In genomic region chr4:155841003-155841454, GRCm38 (mm10) we compare ENCODE assay signal across 8 mouse cellular contexts. TPM values are rescaled to one million over a fixed set of nuclear protein-coding genes. Genes with fewer than 3 reads are reported as not detected.
DNase-seq lines count a peak whose midpoint lies in the region; ATAC-seq and TF ChIP-seq lines count a peak whose summit lies in the region.

No protein-coding gene starts in this region.

- peak; percentile 58 for ATAC-seq in forebrain, embryonic 13.5 days
- ATAC-seq in hematopoietic stem cell, adult 5-6 weeks (replicated peaks in 1 of 2; ENCODE audit: insufficient read depth in 1 of 2, low FRiP score in 2 of 2, low TSS enrichment in 1 of 2, low read depth in 1 of 2, poor library complexity in 2 of 2, severe bottlenecking in 2 of 2) = peak; percentile 63 to 68
- ATAC-seq in limb, embryonic 12.5 days (ENCODE audit: insufficient number of reproducible peaks, insufficient read depth, low FRiP score, low TSS enrichment, low read depth) = peak; percentile 21; the same call in 1 of the 2 replicates
- ATAC-seq in midbrain, embryonic 11.5 days (ENCODE audit: low FRiP score) = peak; percentile 54
- ATAC-seq in stomach, embryonic 15.5 days (ENCODE audit: insufficient read depth, low FRiP score, low read depth) = peak; percentile 68

- peak overlapping the region; percentile 62 for H3K4me2 ChIP-seq in forebrain, embryonic 13.5 days
- peak overlapping the region; percentile 98 for H3K4me2 ChIP-seq in limb, embryonic 12.5 days
- peak overlapping the region; percentile 76 for H3K4me2 ChIP-seq in midbrain, embryonic 11.5 days
- H3K4me2 ChIP-seq in stomach, embryonic 15.5 days = peak overlapping the region; percentile 88

- no peaks in the 10 kb centered on the region for H3K9me3 ChIP-seq in MEL (replicated peaks; ENCODE audit: insufficient read depth, low read length)
- H3K9me3 ChIP-seq in forebrain, embryonic 13.5 days (replicated peaks) = no peaks in the 10 kb centered on the region
- no peaks in the 10 kb centered on the region for H3K9me3 ChIP-seq in limb, embryonic 12.5 days
- no peaks in the 10 kb centered on the region for H3K9me3 ChIP-seq in midbrain, embryonic 11.5 days (ENCODE audit: control insufficient read depth, low read length)
- H3K9me3 ChIP-seq in stomach, embryonic 15.5 days = no peaks in the 10 kb centered on the region

- H3K9ac ChIP-seq in MEL (ENCODE audit: control insufficient read depth, low read depth, low read length, poor library complexity, severe bottlenecking) = peak overlapping the region; percentile 83
- peak overlapping the region; percentile 54 for H3K9ac ChIP-seq in forebrain, embryonic 13.5 days
- H3K9ac ChIP-seq in limb, embryonic 12.5 days (replicated peaks) = peak overlapping the region; percentile 59
- H3K9ac ChIP-seq in midbrain, embryonic 11.5 days (ENCODE audit: low read length) = peak overlapping the region; percentile 73
- H3K9ac ChIP-seq in stomach, embryonic 15.5 days = peak overlapping the region; percentile 42

- H3K36me3 ChIP-seq in MEL (ENCODE audit: control insufficient read depth in 1 of 2, insufficient read depth in 2 of 2, low read length in 2 of 2) = no peaks in the 10 kb centered on the region; a peak in 1 of 4 replicates
- no peaks in the 10 kb centered on the region for H3K36me3 ChIP-seq in forebrain, embryonic 13.5 days (ENCODE audit: poor library complexity, severe bottlenecking)
- peaks cover 25% of the 10 kb centered on the region for H3K36me3 ChIP-seq in limb, embryonic 12.5 days
- H3K36me3 ChIP-seq in midbrain, embryonic 11.5 days (ENCODE audit: control insufficient read depth, insufficient read depth, low read length) = no peaks in the 10 kb centered on the region
- H3K36me3 ChIP-seq in stomach, embryonic 15.5 days = 0 out of 2 replicates have a peak, but pooled peaks cover 3% of the 10 kb centered on the region

- WGBS in bone marrow, adult 2 months = under 1% methylated on average over 32 of the region's 32 CpGs
- WGBS in forebrain, embryonic 13.5 days = under 1% methylated on average over 32 of the region's 32 CpGs
- under 1% methylated on average over 32 of the region's 32 CpGs for WGBS in limb, embryonic 12.5 days
- WGBS in midbrain, embryonic 11.5 days = under 1% methylated on average over 32 of the region's 32 CpGs
- whole genome bisulfite sequencing in stomach, embryonic 15.5 days = under 1% methylated on average over 32 of the region's 32 CpGs

- peak in 2 of 3 experiments; percentile 40 to 45; a peak in 3 of 6 replicates for TF ChIP-seq CTCF in MEL (IDR thresholded peaks at IDR 0.05 in 2 of 3, conservative IDR thresholded peaks at IDR 0.05 in 1 of 3; ENCODE audit: control insufficient read depth in 1 of 3, insufficient read depth in 1 of 3, low read depth in 2 of 3, low read length in 3 of 3, poor library complexity in 1 of 3, severe bottlenecking in 1 of 3)
- TF ChIP-seq CTCF in bone marrow, adult 2 months (IDR thresholded peaks at IDR 0.05; ENCODE audit: control insufficient read depth, insufficient read depth, low read length) = peak; percentile 45; the same call in 1 of the 2 replicates

- H3K4me3 ChIP-seq in MEL (ENCODE audit: control insufficient read depth in 1 of 2, insufficient read depth in 1 of 2, low read depth in 2 of 2, low read length in 2 of 2) = peak overlapping the region; percentile 78 to 91
- H3K4me3 ChIP-seq in bone marrow, adult 2 months (replicated peaks; ENCODE audit: control insufficient read depth, low read depth, low read length) = peak overlapping the region; percentile 57
- H3K4me3 ChIP-seq in forebrain, embryonic 13.5 days = peak overlapping the region; percentile 36
- H3K4me3 ChIP-seq in limb, embryonic 12.5 days (replicated peaks) = peak overlapping the region; percentile 52
- peak overlapping the region; percentile 39 for H3K4me3 ChIP-seq in midbrain, embryonic 11.5 days (ENCODE audit: low read depth, low read length)
- peak overlapping the region; percentile 54 for H3K4me3 ChIP-seq in stomach, embryonic 15.5 days (replicated peaks)

- H3K27ac ChIP-seq in MEL (ENCODE audit: control insufficient read depth, low read depth, low read length) = peak overlapping the region; percentile 38; the same call in 1 of the 2 replicates
- H3K27ac ChIP-seq in bone marrow, adult 2 months (ENCODE audit: control insufficient read depth, insufficient read depth, low read depth, low read length, poor library complexity) = peak overlapping the region; percentile 3; the same call in 1 of the 2 replicates
- no peak overlapping the region for H3K27ac ChIP-seq in forebrain, embryonic 13.5 days
- H3K27ac ChIP-seq in limb, embryonic 12.5 days = peak overlapping the region; percentile 62; the same call in 1 of the 2 replicates
- no peak overlapping the region for H3K27ac ChIP-seq in midbrain, embryonic 11.5 days (ENCODE audit: low read depth, low read length)
- H3K27ac ChIP-seq in stomach, embryonic 15.5 days = peak overlapping the region; percentile 96; the same call in 1 of the 2 replicates

- TF ChIP-seq RAD21 in MEL (IDR thresholded peaks at IDR 0.05; ENCODE audit: low read depth, low read length) = no peak

- peak; percentile 43 to 64; a peak in 1 of 4 replicates for TF ChIP-seq POLR2A in MEL (IDR thresholded peaks at IDR 0.05; ENCODE audit: control insufficient read depth in 1 of 2, insufficient read depth in 1 of 2, low read depth in 1 of 2, low read length in 2 of 2, poor library complexity in 1 of 2)
- TF ChIP-seq POLR2A in bone marrow, adult 2 months (IDR thresholded peaks at IDR 0.05; ENCODE audit: borderline replicate concordance, control insufficient read depth, low read depth, low read length) = peak; percentile 41; the same call in 1 of the 2 replicates

- H3K4me1 ChIP-seq in MEL (ENCODE audit: control insufficient read depth in 1 of 2, insufficient read depth in 2 of 2, low read length in 2 of 2) = 0 out of 4 replicates have a peak, but pooled peaks cover 0 to 3% of the 10 kb centered on the region in 2 experiments
- peaks cover 1% of the 10 kb centered on the region; the same call in 1 of the 2 replicates for H3K4me1 ChIP-seq in bone marrow, adult 2 months (ENCODE audit: control insufficient read depth, insufficient read depth, low read length)
- peaks cover 25% of the 10 kb centered on the region for H3K4me1 ChIP-seq in forebrain, embryonic 13.5 days
- H3K4me1 ChIP-seq in limb, embryonic 12.5 days (replicated peaks) = peaks cover 30% of the 10 kb centered on the region
- peaks cover 22% of the 10 kb centered on the region for H3K4me1 ChIP-seq in midbrain, embryonic 11.5 days (ENCODE audit: control insufficient read depth, insufficient read depth, low read length)
- peaks cover 40% of the 10 kb centered on the region for H3K4me1 ChIP-seq in stomach, embryonic 15.5 days

- peak; percentile 93 for DNase-seq in MEL (ENCODE audit: low read depth, low spot score)
- DNase-seq in midbrain, embryonic 11.5 days (ENCODE audit: low spot score, missing footprints) = peak; percentile 92
- no peak for DNase-seq in layer of hippocampus, adult 9-10 months (ENCODE audit: low spot score)

- H3K79me2 ChIP-seq in MEL (ENCODE audit: control insufficient read depth, insufficient read depth, low read length, poor library complexity) = peaks cover 2% of the 10 kb centered on the region; the same call in 1 of the 2 replicates

- TF ChIP-seq EP300 in MEL (IDR thresholded peaks at IDR 0.05; ENCODE audit: low read depth in 1 of 2, low read length in 2 of 2) = no peak

- H3K27me3 ChIP-seq in MEL (ENCODE audit: control insufficient read depth in 1 of 2, insufficient read depth in 2 of 2, low read length in 2 of 2) = no peaks in the 10 kb centered on the region
- peaks cover 15% of the 10 kb centered on the region for H3K27me3 ChIP-seq in forebrain, embryonic 13.5 days
- H3K27me3 ChIP-seq in limb, embryonic 12.5 days = peaks cover 8% of the 10 kb centered on the region; the same call in 1 of the 2 replicates
- H3K27me3 ChIP-seq in midbrain, embryonic 11.5 days (ENCODE audit: control insufficient read depth, insufficient read depth, low read length) = peaks cover 7% of the 10 kb centered on the region; the same call in 1 of the 2 replicates
- H3K27me3 ChIP-seq in stomach, embryonic 15.5 days (replicated peaks) = no peaks in the 10 kb centered on the region

RNA-seq across cellular contexts. Expression of gene Mxra8, which starts 1.5 kb away (rescaled TPM):
- not detected in 2 replicates for total RNA-seq in MEL (2012; rRNA removed)
- under 1 TPM in 1 of 2 experiments, not detected in 1; 0.46 TPM for polyA plus RNA-seq in MEL (2012; ENCODE audit: insufficient read depth in 1 of 2, insufficient read length in 2 of 2, low read depth in 1 of 2, low replicate concordance in 2 of 2, missing spikeins in 1 of 2)
- 8.1 and 12.4 TPM in 2 replicates for polyA plus RNA-seq in bone marrow, adult 2 months (2011; ENCODE audit: insufficient read depth, insufficient read length, low replicate concordance, missing spikeins)
- polyA plus RNA-seq in forebrain, embryonic 13.5 days (2015; fragmentation: Nextera tagmentation; extraction: Ambion mirVana) = 15.6 and 17.1 TPM in 2 replicates
- 1.4 and 13.4 TPM in 2 replicates for total RNA-seq in hematopoietic stem cell, adult 5-6 weeks (2017)
- 44.9 and 62.1 TPM in 2 replicates for polyA plus RNA-seq in limb, embryonic 12.5 days (2016; fragmentation: Nextera tagmentation; extraction: Ambion mirVana)
- polyA plus RNA-seq in midbrain, embryonic 11.5 days (2014; fragmentation: Nextera tagmentation; extraction: Ambion mirVana) = 37.7 and 41.9 TPM in 2 replicates
- 110 and 121 TPM in 2 replicates for polyA plus RNA-seq in stomach, embryonic 15.5 days (2015; fragmentation: Nextera tagmentation; extraction: Ambion mirVana)

RNA-seq across cellular contexts. Expression of gene Dvl1, which starts 6.2 kb away (rescaled TPM):
- 43.4 and 56.8 TPM in 2 replicates for total RNA-seq in MEL (2012; rRNA removed)
- 10 to 100 TPM in 1 of 2 experiments, not detected in 1; 60.3 TPM for polyA plus RNA-seq in MEL (2012; ENCODE audit: insufficient read depth in 1 of 2, insufficient read length in 2 of 2, low read depth in 1 of 2, low replicate concordance in 2 of 2, missing spikeins in 1 of 2)
- 21.0 and 50.2 TPM in 2 replicates for polyA plus RNA-seq in bone marrow, adult 2 months (2011; ENCODE audit: insufficient read depth, insufficient read length, low replicate concordance, missing spikeins)
- 7.2 and 7.6 TPM in 2 replicates for polyA plus RNA-seq in forebrain, embryonic 13.5 days (2015; fragmentation: Nextera tagmentation; extraction: Ambion mirVana)
- 21.0 and 23.8 TPM in 2 replicates for total RNA-seq in hematopoietic stem cell, adult 5-6 weeks (2017)
- polyA plus RNA-seq in limb, embryonic 12.5 days (2016; fragmentation: Nextera tagmentation; extraction: Ambion mirVana) = 5.5 and 14.7 TPM in 2 replicates
- polyA plus RNA-seq in midbrain, embryonic 11.5 days (2014; fragmentation: Nextera tagmentation; extraction: Ambion mirVana) = 8.6 and 10.7 TPM in 2 replicates
- polyA plus RNA-seq in stomach, embryonic 15.5 days (2015; fragmentation: Nextera tagmentation; extraction: Ambion mirVana) = 13.7 and 16.0 TPM in 2 replicates

RNA-seq across cellular contexts. Expression of gene Aurkaip1, which starts 10.0 kb away (rescaled TPM):
- total RNA-seq in MEL (2012; rRNA removed) = 153 and 166 TPM in 2 replicates
- 100 to 1,000 TPM in 1 of 2 experiments, not detected in 1; 203 TPM for polyA plus RNA-seq in MEL (2012; ENCODE audit: insufficient read depth in 1 of 2, insufficient read length in 2 of 2, low read depth in 1 of 2, low replicate concordance in 2 of 2, missing spikeins in 1 of 2)
- polyA plus RNA-seq in bone marrow, adult 2 months (2011; ENCODE audit: insufficient read depth, insufficient read length, low replicate concordance, missing spikeins) = 53.9 and 114 TPM in 2 replicates
- 147 and 151 TPM in 2 replicates for polyA plus RNA-seq in forebrain, embryonic 13.5 days (2015; fragmentation: Nextera tagmentation; extraction: Ambion mirVana)
- total RNA-seq in hematopoietic stem cell, adult 5-6 weeks (2017) = 93.5 and 114 TPM in 2 replicates
- polyA plus RNA-seq in limb, embryonic 12.5 days (2016; fragmentation: Nextera tagmentation; extraction: Ambion mirVana) = 146 and 151 TPM in 2 replicates
- polyA plus RNA-seq in midbrain, embryonic 11.5 days (2014; fragmentation: Nextera tagmentation; extraction: Ambion mirVana) = 113 and 128 TPM in 2 replicates
- 138 and 157 TPM in 2 replicates for polyA plus RNA-seq in stomach, embryonic 15.5 days (2015; fragmentation: Nextera tagmentation; extraction: Ambion mirVana)

RNA-seq across cellular contexts. Expression of gene Tas1r3, which starts 22.1 kb away (rescaled TPM):
- 0.52 and 0.62 TPM in 2 replicates for total RNA-seq in MEL (2012; rRNA removed)
- 10 to 100 TPM in 1 of 2 experiments, 1 to 10 TPM in 1; 1.1 to 54.9 TPM for polyA plus RNA-seq in MEL (2012; ENCODE audit: insufficient read depth in 1 of 2, insufficient read length in 2 of 2, low read depth in 1 of 2, low replicate concordance in 2 of 2, missing spikeins in 1 of 2)
- 0.42 TPM in 1 of 2 replicates, not detected in the other for polyA plus RNA-seq in bone marrow, adult 2 months (2011; ENCODE audit: insufficient read depth, insufficient read length, low replicate concordance, missing spikeins)
- 0.58 and 0.72 TPM in 2 replicates for polyA plus RNA-seq in forebrain, embryonic 13.5 days (2015; fragmentation: Nextera tagmentation; extraction: Ambion mirVana)
- total RNA-seq in hematopoietic stem cell, adult 5-6 weeks (2017) = 0.45 and 0.75 TPM in 2 replicates
- 0.39 and 0.74 TPM in 2 replicates for polyA plus RNA-seq in limb, embryonic 12.5 days (2016; fragmentation: Nextera tagmentation; extraction: Ambion mirVana)
- 0.34 and 0.59 TPM in 2 replicates for polyA plus RNA-seq in midbrain, embryonic 11.5 days (2014; fragmentation: Nextera tagmentation; extraction: Ambion mirVana)
- polyA plus RNA-seq in stomach, embryonic 15.5 days (2015; fragmentation: Nextera tagmentation; extraction: Ambion mirVana) = 0.30 and 0.50 TPM in 2 replicates

RNA-seq across cellular contexts. Expression of gene Cptp, which starts 28.2 kb away (rescaled TPM):
- 10.9 and 14.0 TPM in 2 replicates for total RNA-seq in MEL (2012; rRNA removed)
- polyA plus RNA-seq in MEL (2012; ENCODE audit: insufficient read depth in 1 of 2, insufficient read length in 2 of 2, low read depth in 1 of 2, low replicate concordance in 2 of 2, missing spikeins in 1 of 2) = 10 to 100 TPM in 1 of 2 experiments, not detected in 1; 22.6 TPM
- polyA plus RNA-seq in bone marrow, adult 2 months (2011; ENCODE audit: insufficient read depth, insufficient read length, low replicate concordance, missing spikeins) = 2.8 and 5.9 TPM in 2 replicates
- polyA plus RNA-seq in forebrain, embryonic 13.5 days (2015; fragmentation: Nextera tagmentation; extraction: Ambion mirVana) = 19.1 and 22.3 TPM in 2 replicates
- 7.3 and 8.5 TPM in 2 replicates for total RNA-seq in hematopoietic stem cell, adult 5-6 weeks (2017)
- 13.6 and 14.2 TPM in 2 replicates for polyA plus RNA-seq in limb, embryonic 12.5 days (2016; fragmentation: Nextera tagmentation; extraction: Ambion mirVana)
- polyA plus RNA-seq in midbrain, embryonic 11.5 days (2014; fragmentation: Nextera tagmentation; extraction: Ambion mirVana) = 24.7 and 24.8 TPM in 2 replicates
- polyA plus RNA-seq in stomach, embryonic 15.5 days (2015; fragmentation: Nextera tagmentation; extraction: Ambion mirVana) = 14.7 and 15.7 TPM in 2 replicates

Comparison
In these comparisons a context has a peak if more than half of its experiments do, and no peak if none do; other contexts are left out.
1. H3K27ac ChIP-seq: peak in MEL (single experiment), bone marrow, adult 2 months (single experiment), limb, embryonic 12.5 days (single experiment) and stomach, embryonic 15.5 days (single experiment); none in forebrain, embryonic 13.5 days (single experiment) and midbrain, embryonic 11.5 days (single experiment).
2. Peak in every context shown above with its lines, with median percentiles within 50 percentile points of each other: H3K4me3 ChIP-seq, H3K9ac ChIP-seq, ATAC-seq and H3K4me2 ChIP-seq.